Mouse (Mus musculus) ES-E14 (cell line): ENCODE results near the gene Abca13. TPM values are rescaled to one million over a fixed set of nuclear protein-coding genes. Genes with fewer than 3 reads are reported as not detected.

Experiments used
- DNase-seq: peaks from one replicate; pipeline ENCODE4 v3.0.0-alpha.2; 2013; ENCODE audit warnings: low read depth, low spot score
- H3K27ac ChIP-seq: 2 replicates; pipeline ENCODE4 v1.5.1; 2012; ENCODE audit warnings: low read depth, mild to moderate bottlenecking, low read length, moderate library complexity, mixed read lengths; ENCODE audit not compliant: poor library complexity, insufficient read depth, severe bottlenecking
- H3K36me3 ChIP-seq: 2 replicates; pipeline ENCODE4 v1.6.1; 2012; ENCODE audit warnings: mild to moderate bottlenecking, low read length, moderate library complexity, mixed read lengths; ENCODE audit not compliant: control insufficient read depth, poor library complexity, insufficient read depth, severe bottlenecking
- H3K4me1 ChIP-seq, 2 experiments: fragments of 150-350 bp in 1 of 2; sonication (generic) in 1 of 2; 2 replicates each; pipeline ENCODE4 v1.6.1; 2012; ENCODE audit warnings: low read length in 2 of 2, mild to moderate bottlenecking in 1 of 2, mixed read lengths in 1 of 2; ENCODE audit not compliant: control insufficient read depth in 2 of 2, insufficient read depth in 2 of 2, poor library complexity in 1 of 2
- H3K4me3 ChIP-seq, 2 experiments: fragments of 150-350 bp in 1 of 2; sonication (generic) in 1 of 2; 2 replicates each; pipeline ENCODE4 v1.5.1; 2012; ENCODE audit warnings: low read length in 2 of 2, low read depth in 1 of 2, mild to moderate bottlenecking in 1 of 2, mixed read lengths in 1 of 2; ENCODE audit not compliant: insufficient read depth in 1 of 2, poor library complexity in 1 of 2, severe bottlenecking in 1 of 2
- H3K9ac ChIP-seq: 2 replicates; pipeline ENCODE4 v1.6.1; 2012; ENCODE audit warnings: low read depth, mild to moderate bottlenecking, low read length, mixed read lengths; ENCODE audit not compliant: poor library complexity, insufficient read depth, severe bottlenecking
- H3K9me3 ChIP-seq: fragments of 150-350 bp; sonication (generic); 2 replicates; pipeline ENCODE4 v1.6.1; 2012; ENCODE audit warnings: low read depth, mild to moderate bottlenecking, low read length; ENCODE audit not compliant: control insufficient read depth, insufficient read depth
- CHD2 ChIP-seq: IDR thresholded peaks from 2 replicates; pipeline ENCODE4 v1.6.1; 2014; ENCODE audit warnings: mild to moderate bottlenecking, low read depth, low read length, inconsistent platforms
- HCFC1 ChIP-seq: IDR thresholded peaks from 2 replicates; pipeline ENCODE4 v1.6.1; 2012; ENCODE audit warnings: low read length, inconsistent platforms, borderline replicate concordance; ENCODE audit not compliant: insufficient read depth
- MAFK ChIP-seq: IDR thresholded peaks from 2 replicates; pipeline ENCODE4 v1.6.1; 2014; ENCODE audit warnings: mild to moderate bottlenecking, low read depth, low read length, inconsistent platforms; ENCODE audit not compliant: insufficient read depth
- ZC3H11A ChIP-seq: IDR thresholded peaks from 2 replicates; pipeline ENCODE4 v1.6.1; 2012; ENCODE audit warnings: low read depth, mild to moderate bottlenecking, inconsistent platforms, low read length, borderline replicate concordance
- ZNF384 ChIP-seq: IDR thresholded peaks from 2 replicates; pipeline ENCODE4 v1.6.1; 2012; ENCODE audit warnings: low read depth, low read length, inconsistent platforms
- in situ Hi-C, 2 experiments: fragments of 600-800 bp; cut with MboI; formaldehyde crosslinking; loops; one replicate each; pipeline ENCODE4 v1.15.1; 2025; ENCODE audit warnings: low sequenced_read_pairs in 2 of 2, inconsistent platforms in 1 of 2; ENCODE audit not compliant: unreplicated experiment in 2 of 2
- total RNA-seq: library from RNA; depleted of rRNA; stranded (reverse); fragments of 300-350 nt; gene quantifications from 2 replicates; pipeline ENCODE4 v1.2.3, GENCODE M21; 2012

The Abca13 gene
- total RNA-seq, 1 experiment, result 0.62 TPM

GRCm38 (mm10) chr11:9616133-9616532 is 424.4 kb downstream of the Abca13 start:
- DNase-seq, result no peak
- Histone ChIP-seq H3K36me3 (no peaks in the 10 kb centered on the region), H3K4me3 (no peak overlapping the region), H3K9ac (no peak overlapping the region), H3K27ac (no peak overlapping the region), H3K9me3 (no peaks in the 10 kb centered on the region), H3K4me1 (no peaks in the 10 kb centered on the region)
- TF ChIP-seq ZNF384 (no peak), ZC3H11A (no peak), CHD2 (no peak), HCFC1 (no peak), MAFK (no peak)
- in situ Hi-C loops, result no loop called here

- H3K36me3 ChIP-seq, result no peaks in the 10 kb centered on the region
- DNase-seq, result no peak
- H3K4me3 ChIP-seq, result no peak overlapping the region
- no peaks in the 10 kb centered on the region for H3K4me1 ChIP-seq
- no peak overlapping the region for H3K27ac ChIP-seq
- H3K9me3 ChIP-seq, result no peaks in the 10 kb centered on the region
- no peak overlapping the region for H3K9ac ChIP-seq
- in situ Hi-C loops, result no loop called here
- no peak for TF ChIP-seq CHD2
Observed at GRCm38 (mm10) chr11:9616665-9617064, 424.9 kb downstream of the Abca13 start.

GRCm38 (mm10) chr11:9619986-9620385 is 428.2 kb downstream of the Abca13 start:
- no peaks in the 10 kb centered on the region for H3K9me3 ChIP-seq
- H3K4me1 ChIP-seq, result no peaks in the 10 kb centered on the region
- no peak overlapping the region for H3K27ac ChIP-seq
- DNase-seq, result no peak
- in situ Hi-C loops, result no loop called here
- H3K9ac ChIP-seq, result no peak overlapping the region
- no peaks in the 10 kb centered on the region for H3K36me3 ChIP-seq
- TF ChIP-seq ZNF384 (no peak), HCFC1 (no peak), MAFK (no peak), CHD2 (no peak), ZC3H11A (no peak)
- no peak overlapping the region for H3K4me3 ChIP-seq

GRCm38 (mm10) chr11:9622888-9623287 is 431.1 kb downstream of the Abca13 start:
- Histone ChIP-seq H3K36me3 (no peaks in the 10 kb centered on the region), H3K4me3 (no peak overlapping the region), H3K27ac (no peak overlapping the region), H3K4me1 (no peaks in the 10 kb centered on the region), H3K9me3 (no peaks in the 10 kb centered on the region), H3K9ac (no peak overlapping the region)
- no peak for DNase-seq
- TF ChIP-seq ZNF384 (no peak), HCFC1 (no peak), ZC3H11A (no peak), CHD2 (no peak), MAFK (no peak)
- in situ Hi-C loops, result no loop called here

- TF ChIP-seq MAFK, result no peak
- no peak for TF ChIP-seq HCFC1
- TF ChIP-seq ZC3H11A, result no peak
- no peak for TF ChIP-seq CHD2
- TF ChIP-seq ZNF384, result no peak
- in situ Hi-C loops, result no loop called here
Observed at GRCm38 (mm10) chr11:9624753-9625152, 433.0 kb downstream of the Abca13 start.

More at GRCm38 (mm10) chr11:9624753-9625152, 433.0 kb downstream of the Abca13 start:
- H3K9ac ChIP-seq, result no peak overlapping the region
- no peaks in the 10 kb centered on the region for H3K36me3 ChIP-seq
- DNase-seq, result no peak
- no peak overlapping the region for H3K4me3 ChIP-seq
- H3K9me3 ChIP-seq, result no peaks in the 10 kb centered on the region
- no peaks in the 10 kb centered on the region for H3K4me1 ChIP-seq
- H3K27ac ChIP-seq, result no peak overlapping the region
